Mouse (Mus musculus) induced T-regulatory cell, adult 2 months (primary cell): ENCODE measurements around the gene Cfap77.

Experiments
- DNase-seq: peaks from one replicate; pipeline ENCODE4 v3.0.0-alpha.2; 2012; ENCODE audit warnings: low read depth

Cfap77 gene

DNA sequence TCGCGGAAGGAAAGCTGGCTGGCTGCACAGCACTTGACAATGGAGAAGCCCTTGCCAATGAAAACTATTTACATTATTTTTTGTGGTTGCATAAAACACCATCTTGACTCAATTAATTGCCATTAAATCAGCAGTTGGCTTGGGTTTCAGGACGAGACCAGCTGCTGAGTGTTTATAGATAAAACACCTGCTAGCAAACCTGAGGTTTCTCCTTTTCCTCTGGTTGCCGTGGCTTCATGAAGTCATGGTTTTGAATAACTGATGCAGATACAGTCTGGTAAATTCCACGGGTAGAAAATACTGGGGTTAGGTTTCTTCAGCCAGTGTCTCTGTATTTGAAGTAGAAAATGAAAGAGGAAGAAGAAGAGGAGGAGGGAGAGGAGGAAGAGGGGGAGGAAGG is 2.9 kb downstream of the Cfap77 start:
- DNase-seq, result no peak

DNA sequence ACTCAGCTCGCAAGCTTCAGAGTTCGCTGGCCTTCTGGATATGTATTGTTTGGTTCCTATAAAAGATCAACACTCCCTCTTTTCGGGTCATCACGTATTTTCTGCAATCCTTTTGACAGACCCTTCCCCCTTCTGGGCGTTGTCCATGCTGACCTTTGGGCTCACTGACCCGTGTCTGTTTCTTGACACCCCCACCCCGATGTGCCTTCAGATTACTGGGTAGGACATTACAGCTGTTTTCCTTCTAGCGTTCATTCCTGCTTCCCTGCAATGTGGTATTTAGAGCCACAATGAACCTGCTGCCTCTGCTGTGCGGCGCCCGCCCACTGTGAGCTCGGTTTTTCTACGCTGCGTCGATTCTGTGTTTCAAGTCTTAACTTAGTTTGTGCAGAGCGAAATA is 8.7 kb downstream of the Cfap77 start:
- DNase-seq, result no peak

DNA sequence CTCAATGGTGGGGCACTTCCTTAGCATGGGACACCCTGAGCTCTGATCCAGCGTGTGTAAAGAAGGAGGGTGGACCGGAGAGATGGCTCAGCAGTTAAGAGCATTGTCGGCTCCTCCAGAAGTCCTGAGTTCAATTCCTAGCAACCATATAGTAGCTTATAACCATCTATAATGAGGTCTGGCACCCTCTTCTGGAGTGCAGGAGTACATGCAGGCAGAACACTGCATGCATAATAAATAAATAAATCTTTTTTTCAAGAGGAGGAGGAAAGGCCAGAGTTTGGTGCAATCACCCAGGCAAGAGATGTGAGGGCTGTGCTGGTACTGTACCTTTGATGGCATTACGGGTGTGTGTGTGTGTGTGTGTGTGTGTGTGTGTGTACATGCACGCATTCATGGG is 12.7 kb downstream of the Cfap77 start:
- DNase-seq, result no peak

DNA sequence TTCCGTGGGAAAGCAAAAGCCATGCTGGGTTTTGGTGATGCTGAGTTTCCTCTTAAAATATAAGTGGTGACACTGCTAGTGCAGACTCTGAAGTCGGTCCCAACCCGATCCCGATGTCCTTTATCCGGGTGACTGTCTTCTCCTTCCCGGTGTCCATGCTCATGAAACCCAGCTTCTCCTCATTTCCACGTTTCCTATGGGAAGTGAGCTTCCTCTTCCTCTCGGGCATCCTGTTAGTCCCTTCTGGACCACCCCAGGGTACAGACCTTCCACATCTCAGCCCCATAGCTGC is 13.4 kb downstream of the Cfap77 start:
- no peak for DNase-seq

DNA sequence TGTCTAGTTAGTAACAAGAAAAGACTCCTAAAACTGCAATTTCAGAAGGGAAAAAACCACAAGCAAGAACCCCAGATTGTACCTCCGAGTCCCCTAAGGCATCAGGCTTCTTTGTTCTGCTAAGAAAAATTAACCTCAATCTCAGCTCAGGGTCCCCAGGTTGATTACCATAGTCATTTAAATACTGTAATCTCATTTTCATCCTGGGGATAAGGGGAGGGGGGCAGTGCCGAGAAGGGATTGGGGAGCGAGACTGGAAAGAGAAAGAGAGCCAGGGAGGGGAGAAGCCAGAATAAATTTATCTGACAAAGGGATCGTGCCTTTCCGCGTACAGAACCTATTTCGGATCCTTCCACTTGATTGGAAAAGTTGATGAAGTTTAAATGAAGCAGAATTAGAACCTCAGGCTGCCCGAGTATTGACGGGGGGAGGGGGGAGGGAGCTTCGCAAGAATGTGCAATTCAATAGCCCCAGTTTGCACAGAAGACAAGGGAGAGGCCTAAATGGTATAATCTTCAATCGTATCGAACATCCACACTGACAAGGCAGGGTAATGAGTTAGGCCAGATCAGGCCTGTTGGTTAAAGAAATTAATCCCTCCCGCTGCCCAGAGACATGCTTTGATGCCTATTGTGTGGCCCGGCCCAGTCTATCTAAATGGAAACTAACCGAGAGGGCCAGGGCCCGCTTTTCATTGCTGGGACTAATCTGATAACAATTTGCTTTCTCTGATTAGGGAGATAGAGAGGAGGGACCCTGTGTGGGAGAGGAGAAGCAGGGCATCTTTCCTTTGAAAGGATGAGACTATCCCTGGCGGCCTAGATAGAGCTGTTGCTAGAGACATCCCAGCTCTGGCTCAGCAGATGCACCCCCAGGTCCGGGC is 14.0 kb downstream of the Cfap77 start:
- no peak for DNase-seq

DNA sequence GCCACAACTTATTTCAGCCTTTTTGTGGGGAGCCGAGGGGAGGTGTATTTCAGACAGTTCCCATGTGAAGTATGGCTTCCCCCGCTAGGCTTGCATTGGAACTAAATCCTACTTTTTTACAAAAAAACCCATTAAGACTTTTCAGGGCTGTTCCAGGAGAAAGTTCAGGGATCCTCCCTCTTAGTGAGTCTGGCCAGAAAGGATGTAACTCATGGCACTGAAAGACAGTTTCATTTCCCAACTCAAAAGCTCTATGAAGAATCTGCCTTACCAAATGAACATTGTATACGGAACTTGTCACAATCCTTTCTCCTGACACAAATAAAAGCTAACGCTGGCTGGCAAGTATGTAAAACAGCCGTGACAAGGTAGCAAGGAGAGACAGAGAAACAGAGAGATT is 15.1 kb downstream of the Cfap77 start:
- no peak for DNase-seq

DNA sequence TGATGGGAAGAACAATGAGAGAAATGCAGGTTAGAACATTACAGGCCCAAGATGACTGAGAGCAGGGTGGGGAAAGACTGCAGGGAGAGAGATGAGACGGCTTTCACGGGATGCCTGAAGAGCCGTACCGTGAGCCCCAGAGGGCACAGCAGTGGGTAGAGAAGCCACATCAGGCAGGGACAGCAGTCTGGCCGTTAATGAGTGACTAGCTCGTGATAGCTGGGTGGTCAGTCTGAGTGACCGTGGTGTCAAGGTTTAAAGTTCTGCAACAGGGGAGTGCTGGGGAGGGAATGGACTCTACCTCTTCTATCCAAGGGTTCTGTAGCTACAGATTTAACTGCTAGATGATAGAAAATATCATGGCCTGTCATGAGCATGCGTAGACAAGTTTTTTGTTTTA is 19.2 kb downstream of the Cfap77 start:
- DNase-seq, result no peak

DNA sequence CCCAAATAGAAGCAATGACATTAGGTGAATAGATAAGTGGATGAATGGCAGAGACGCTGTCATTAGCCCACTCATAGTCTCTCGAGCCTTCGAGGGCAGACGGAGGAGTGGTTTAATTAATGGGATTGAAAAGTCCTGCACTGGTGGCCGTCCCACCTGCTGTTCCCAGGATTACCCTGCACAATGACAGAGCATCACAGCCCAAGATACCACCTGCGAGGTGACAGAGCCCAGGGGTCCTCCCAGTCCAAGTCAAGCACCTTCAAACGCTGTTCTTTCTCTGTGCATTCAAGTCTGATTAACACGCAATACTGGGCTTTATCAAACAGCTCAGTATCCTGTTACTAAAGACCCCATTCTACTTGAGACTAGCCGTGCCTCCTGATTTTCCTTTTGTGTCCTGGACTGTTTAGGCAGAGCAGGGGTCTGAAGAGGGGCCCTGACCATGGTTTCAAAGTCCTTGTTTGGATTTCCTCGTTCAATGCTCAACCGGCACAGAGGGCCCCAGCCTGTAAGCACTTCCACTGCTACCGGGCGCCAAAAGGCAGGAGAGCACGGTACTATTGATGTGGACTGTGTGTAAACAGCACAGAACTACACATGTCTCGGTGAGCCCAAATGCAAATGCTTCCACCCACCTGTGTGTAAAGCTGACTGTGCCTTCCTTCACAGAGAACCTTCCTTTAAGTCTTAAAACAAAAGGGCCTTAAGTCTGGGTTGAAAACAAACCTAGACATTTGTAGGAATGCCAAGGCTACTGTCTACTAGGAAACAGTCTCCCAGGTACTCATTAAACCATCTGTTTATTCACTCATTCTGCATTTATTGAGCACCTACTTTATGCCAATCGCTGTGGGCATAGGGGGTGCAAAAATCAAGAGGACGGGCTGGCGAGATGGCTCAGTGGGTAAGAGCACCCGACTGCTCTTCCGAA is 20.1 kb downstream of the Cfap77 start:
- DNase-seq, result no peak

DNA sequence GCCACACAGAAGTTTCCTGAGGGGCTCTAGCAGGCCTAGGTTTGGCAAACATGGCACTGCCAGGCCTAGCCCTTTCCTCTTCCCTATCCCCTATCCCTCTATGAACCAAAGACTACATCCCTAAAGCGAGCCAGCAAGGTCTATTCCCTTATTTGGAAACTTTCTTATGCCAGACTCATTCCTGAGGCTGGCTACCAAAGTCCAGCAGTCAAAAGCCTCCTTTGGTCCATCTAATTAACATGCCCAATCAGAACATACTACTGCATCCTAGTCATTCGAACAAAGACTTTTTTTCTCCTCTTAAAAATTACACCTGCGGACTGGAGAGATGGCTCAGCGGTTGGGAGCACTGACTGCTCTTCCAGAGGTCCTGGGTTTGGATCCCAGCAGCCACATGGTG is 22.9 kb downstream of the Cfap77 start:
- no peak for DNase-seq

DNA sequence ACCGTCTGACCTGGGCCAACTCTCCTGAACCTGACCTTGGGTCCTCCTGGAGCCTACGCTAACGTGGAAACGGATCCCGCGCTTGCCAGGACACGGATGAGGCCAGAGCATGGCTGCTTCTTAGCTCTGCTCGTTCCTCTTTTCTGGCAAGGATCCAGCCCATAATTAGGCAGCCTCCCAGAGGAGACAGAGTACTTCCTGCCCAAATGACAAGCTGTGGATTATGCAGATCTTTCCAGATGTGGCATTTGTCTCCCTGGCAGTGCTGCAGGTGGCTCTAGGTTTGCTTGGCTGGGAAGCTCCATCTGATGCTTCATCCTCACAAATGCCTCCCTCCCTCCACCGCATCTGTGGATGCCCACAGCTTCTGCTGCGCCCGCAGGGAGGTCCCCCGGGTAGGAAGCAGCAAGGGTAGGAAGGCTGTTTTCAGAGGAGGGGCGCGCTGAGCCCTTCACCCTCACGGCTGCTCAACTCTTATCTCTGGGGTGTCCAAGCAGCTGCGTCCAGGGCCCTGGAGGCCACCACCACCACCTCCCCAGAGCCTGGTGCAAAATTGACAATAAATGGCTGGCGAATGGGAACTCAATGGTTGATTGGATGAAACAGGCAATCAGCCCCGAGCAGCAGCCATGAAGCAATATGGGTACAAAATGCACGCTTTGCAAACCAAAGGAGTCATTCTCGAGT is 24.7 kb downstream of the Cfap77 start:
- DNase-seq, result no peak

DNA sequence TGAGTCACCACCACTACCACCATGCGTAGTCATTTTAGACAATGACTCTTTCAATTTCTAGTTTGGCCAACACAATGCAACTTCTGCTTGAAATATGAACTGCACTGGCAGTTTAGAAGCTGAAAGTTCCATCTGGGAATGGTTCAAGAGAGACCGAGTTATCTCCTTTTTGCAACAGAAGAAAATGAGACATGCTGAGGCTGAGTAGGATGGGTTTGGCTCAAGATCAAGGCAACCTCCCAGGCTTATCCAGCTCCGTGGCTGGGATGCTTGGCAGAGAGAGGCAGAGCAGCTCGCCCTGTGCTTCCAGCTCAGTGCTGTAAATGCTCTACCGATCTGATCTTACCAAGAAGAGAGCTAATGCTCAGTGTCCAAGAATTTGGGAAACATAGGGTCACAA is 29.6 kb downstream of the Cfap77 start:
- no peak for DNase-seq

DNA sequence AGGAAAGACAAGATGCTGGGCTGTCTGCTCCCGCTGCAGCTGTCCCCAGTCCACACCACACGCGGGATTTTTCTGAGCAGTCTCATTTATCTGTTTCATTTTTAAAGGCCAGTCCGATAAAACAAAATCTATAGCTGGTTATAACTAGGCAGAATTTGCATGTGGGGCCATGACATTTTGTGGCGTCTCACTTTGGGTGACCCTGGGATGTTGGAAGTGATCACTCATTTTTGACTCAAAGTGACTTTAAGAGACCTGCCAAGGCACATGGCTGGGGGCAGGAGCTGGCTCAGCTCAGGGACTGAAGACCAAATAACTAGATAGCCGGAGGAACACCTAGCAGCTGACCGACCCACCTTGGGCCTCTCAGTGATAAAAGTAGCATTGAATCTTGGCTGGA is 31.9 kb downstream of the Cfap77 start:
- no peak for DNase-seq

DNA sequence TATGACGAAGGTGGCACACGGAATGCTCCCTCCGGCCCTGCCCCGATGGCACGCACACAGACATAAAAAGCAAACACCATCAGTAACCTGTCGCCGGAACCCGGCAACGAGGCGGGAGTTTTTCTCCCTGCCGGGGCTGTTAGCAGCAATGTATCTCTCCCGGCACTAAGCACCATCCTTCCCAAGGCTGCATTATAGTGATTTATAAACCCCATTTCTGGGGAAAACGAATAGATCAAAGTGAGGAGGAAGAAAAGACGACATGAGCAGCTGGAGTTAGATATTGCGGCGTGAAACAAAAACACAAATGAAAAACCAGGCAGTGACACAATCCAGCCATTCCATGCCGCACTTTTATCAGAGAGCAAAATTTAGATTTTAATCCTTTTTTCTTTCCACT is 33.8 kb downstream of the Cfap77 start:
- no peak for DNase-seq

DNA sequence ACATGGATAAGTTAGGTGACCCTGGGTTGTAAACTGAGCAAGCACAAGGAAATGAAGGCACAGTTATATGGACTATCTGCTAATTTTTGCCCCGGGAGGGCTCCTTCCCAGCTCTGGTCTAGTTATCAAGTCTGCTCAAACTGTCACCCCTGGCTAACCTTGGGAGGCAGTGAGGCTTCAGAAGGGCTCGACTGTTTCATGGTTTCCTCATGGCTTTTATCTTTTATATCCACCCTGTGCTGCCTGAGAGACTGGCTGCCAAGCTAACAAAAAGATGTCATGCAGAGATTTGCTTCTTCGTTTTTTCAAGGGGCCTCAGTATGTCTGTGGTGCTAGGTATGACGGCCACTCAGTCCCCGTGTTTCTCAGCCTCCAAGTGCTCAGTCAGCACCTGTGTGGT is 36.2 kb downstream of the Cfap77 start:
- no peak for DNase-seq

DNA sequence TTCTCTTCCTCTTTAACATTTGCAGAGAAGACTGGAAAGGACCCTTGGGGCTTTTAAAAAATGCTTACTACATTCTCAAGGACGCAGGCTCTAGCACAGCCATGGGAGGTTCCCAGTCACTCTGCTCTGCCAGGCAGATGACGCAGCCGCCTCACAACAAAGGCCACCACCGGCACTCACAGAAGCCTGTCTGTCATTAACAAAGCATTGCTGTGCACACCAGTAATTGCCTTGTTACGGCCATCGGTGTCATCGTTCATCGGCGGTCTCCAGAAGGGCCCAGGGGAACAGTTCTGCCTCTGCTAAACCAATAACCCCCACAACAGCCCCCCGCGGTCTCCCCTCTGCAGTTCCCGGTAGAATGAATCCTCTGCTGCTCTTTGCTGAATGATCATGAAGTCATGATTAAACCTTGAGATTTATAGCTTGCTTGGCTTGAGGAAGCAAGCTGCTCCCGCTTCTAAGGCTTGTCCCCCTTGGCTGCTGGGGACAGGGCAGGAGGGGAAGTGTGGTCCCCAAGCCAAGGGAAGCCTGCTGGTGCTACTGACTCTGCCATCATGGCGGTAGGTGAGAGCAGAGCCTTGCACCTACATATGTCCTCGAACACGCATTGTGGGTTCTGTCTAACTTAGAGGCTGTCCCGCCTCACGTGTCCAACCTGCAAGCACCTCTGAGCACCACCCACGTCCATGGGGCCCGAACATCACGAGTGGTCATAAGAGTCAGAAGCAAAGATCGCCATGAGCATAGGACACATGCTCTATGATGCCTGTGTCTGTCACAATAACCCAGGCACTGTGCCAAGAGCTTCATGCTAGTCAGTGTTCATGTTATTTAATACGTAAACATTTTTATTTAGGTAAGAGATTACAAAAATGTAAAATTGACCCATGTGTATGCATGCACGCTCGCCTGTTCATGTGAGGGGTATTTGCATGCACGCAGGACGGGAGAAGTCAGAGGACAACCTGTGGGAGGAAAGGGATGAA is 38.0 kb downstream of the Cfap77 start:
- peak; percentile 26 for DNase-seq

DNA sequence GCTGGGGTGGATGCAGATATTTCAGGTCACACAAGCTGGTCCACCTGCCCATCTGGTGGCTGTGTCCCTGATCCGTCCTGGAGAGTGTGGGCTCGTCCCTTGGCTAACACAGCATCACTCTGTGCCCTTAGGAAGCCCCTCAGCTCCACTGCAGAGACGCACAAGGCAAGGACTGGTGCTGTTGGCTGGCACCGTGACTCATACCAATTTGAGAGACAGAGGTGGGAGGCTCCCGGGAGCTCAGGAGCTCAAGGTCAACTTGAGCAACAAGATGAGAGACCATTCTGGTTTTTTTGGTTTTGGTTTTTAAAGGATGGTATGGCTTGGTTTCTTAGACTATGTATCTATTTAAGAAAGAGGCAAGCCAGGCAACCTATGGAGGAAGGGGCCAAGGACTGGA is 42.3 kb downstream of the Cfap77 start:
- DNase-seq, result no peak

DNA sequence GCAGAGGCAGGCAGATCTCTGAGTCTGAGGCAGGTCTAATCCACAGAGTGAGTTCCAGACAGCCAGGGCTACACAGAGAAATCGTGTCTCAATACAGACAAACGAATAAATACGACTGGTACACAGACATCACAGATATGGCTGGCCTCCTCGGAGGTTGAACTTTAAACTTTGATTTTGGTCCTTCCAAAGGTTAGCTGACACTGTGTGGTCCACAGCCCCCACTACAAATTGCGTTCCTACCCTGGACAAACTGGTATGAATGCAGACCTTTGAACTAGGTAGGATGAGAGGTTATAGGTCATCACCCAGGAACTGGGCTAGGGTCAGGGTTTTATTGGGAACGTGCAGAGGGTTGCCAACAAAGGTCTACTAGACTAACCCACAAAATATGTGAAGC is 47.2 kb downstream of the Cfap77 start:
- no peak for DNase-seq

DNA sequence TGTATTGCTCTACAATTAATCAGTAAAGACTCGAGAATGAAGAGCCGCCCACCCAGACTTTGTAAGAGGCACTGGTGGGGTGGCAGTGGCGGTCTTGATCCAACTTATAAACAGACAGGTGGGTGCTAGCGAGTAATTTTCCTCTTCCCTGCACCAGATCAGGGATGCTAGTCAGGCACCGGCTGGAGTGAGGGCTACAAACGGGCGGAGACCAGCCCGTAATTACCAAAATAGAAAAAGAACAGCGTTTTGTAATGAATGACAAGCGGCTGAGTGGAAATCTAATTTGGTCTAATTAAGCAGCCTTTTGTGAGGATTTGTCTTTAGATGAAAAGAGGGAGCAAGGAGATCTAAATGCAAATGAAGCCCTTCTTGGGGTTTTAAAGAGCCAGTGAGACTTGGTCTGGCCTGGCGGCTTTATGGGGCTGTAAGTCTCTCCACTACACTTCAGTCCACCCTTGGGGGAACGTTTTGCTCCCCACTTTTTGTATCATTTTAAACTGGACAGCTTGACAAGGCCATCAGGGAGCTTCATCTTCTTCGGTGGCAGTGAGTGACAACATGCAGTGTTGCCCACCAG is 48.3 kb downstream of the Cfap77 start:
- no peak for DNase-seq

DNA sequence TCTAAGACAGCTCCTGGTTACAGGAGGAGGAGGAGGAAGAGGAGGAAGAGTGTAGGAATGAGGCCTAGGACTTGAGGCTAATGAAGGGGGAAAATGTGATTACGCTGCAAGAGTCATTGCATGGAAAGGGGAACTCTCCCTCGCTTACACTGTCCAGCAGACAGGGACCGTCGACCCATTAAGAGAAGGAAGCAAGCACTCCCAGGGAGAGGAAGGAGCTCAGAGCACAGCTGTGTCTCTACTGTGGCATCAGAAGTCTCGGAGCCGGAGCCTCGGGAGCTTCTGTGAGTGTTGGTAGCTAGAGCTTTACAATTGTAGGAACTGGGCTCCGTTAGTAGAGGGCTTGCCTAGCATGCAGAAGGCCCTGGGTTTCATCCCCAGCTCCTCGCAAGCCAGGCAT is 50.8 kb downstream of the Cfap77 start:
- DNase-seq, result no peak

DNA sequence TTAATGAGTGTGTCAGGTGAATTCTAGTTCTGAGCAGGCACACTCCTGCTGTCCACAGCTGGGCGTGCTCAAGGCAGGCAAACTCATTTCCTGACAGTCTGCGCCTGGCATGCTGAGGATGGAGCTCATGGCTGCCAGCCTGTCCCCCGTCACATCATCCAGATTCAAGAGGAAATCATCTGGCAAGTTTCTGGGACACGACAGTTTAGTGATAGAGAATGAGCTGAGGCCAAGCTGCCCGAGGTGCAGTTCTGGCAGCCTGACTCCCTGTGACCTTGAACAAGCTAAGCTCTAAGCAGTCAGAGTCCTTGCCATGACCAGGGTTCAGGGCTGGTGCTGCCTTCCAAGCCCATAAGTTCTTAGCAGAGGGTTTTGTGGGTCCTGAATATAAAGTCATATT is 56.6 kb downstream of the Cfap77 start:
- DNase-seq, result no peak

DNA sequence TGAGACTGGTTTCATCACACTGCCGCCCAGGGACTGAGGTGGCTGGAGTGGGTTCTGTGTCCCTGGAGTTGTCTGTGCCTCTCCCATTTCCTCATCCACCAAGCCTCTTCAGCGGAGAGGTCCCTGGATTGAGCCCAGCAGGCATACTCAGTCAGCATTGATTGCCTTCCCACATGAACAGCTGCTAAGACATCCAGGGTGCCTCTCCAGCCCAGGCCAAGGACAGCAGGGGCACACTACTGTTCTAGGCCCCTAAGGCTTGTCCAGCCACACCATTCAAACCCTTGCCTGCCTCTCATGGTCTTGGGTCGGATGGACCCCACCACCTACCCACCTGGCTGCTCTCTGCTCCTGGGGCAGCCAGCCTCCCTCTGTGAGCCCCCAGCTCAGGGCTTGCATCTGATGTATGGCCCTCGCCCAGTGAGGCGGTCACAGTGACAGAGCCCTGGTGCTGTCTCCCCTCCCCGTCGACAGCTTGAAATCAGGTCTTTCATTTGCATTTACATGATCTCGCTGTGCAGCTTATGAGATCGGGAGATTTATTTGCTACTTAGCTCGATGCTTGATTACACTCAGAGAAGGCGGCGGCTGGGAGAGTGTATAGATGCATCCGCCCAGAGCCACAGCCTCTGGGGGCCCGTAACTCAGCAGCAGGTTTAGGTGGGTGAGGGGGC is 57.6 kb downstream of the Cfap77 start:
- no peak for DNase-seq
